Mouse (Mus musculus) frontal cortex, postnatal 36 days (tissue): ENCODE results near the gene Prkn.

ENCODE experiments used
- DNase-seq, 2 experiments: peaks; one replicate each; pipeline ENCODE4 v3.0.0; 2022; ENCODE audit warnings: low spot score in 2 of 2

Prkn gene

GRCm38 (mm10) chr17:11127217-11127616 is 287.0 kb downstream of the Prkn start:
- no peak for DNase-seq

GRCm38 (mm10) chr17:11130919-11131318 is 290.7 kb downstream of the Prkn start:
- peak in 1 of 2 experiments; percentile 34 for DNase-seq

GRCm38 (mm10) chr17:11142321-11142720 is 302.1 kb downstream of the Prkn start:
- DNase-seq: peak; percentile 56 to 72

DNA sequence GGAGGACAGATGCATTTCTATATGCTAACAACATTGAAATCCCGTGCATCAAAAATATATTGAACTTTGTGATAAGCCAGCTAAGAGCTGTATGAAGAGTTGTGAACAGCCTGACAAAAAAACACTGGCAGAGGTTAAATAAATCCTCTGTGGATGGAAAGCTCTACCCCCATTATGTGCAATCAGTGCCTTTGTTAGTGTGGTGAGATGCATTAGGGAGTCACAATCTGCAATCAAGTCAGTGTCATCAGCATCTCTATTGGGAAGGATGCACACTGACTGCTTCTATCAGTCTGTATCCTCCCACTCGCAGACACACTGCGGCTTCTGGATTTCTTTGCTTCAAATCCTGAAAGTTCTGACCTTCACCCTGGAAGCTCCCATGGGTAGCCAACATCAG is 315.9 kb downstream of the Prkn start:
- no peak for DNase-seq

- DNase-seq: peak; percentile 80 to 91
Observed at GRCm38 (mm10) chr17:11157536-11157935, 317.4 kb downstream of the Prkn start.

GRCm38 (mm10) chr17:11161436-11161835 is 321.3 kb downstream of the Prkn start:
- no peak for DNase-seq

DNA sequence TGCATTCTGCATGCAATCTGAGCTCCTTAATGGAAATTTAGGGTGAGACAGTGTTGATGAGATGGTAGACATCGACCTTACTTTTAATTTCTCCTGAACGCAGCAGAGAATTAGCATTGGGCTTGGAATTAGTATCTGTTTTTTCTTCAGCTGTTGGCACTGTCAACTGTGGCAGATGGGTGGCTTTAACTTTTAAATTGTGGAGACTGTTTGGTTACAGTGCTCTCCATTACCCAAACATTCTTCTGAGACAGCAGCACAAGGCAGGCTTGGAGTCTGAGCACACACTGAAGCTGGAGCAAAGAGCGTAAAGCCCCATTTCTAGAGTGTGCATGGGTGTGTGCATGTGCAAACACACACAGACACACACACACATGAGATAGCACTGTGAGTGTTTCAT is 322.6 kb downstream of the Prkn start:
- no peak for DNase-seq

DNA sequence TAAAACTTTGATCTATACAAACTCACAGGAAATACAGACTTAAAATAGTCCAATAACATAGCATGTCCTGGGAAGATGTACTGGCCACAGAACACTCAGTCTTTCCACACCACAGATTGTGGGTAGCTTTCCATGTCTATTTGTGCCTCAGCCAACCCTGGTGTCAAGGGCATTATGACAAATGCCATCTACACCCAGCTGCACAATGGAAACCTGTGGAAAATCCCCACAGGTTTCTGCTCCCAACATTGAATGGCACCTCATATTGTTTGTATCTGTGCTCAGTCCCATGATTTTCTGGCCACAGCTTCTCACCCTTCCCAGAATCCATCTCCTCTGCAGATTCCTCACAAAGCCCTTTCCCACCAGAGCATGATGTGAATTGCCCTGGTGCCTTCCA is 347.2 kb downstream of the Prkn start:
- no peak for DNase-seq

DNA sequence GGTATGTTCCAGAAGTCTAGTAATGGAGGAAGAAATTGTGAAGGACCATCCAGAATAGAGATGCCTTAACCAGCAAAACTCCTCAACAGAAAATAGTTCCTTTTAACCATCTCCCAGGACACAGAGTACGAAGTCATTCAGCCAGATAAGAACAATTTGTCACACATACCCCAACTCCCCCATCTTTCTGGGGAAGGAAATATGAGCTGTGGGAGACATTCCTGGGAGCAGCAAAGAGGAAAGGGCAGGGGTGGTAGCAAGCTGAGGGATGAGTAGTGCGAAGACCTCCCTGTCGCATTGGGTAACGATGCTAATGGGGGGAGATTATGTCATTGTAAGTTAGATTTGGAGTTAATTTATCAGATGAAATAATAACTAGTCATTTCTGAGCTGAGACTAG is 348.3 kb downstream of the Prkn start:
- DNase-seq: no peak

DNA sequence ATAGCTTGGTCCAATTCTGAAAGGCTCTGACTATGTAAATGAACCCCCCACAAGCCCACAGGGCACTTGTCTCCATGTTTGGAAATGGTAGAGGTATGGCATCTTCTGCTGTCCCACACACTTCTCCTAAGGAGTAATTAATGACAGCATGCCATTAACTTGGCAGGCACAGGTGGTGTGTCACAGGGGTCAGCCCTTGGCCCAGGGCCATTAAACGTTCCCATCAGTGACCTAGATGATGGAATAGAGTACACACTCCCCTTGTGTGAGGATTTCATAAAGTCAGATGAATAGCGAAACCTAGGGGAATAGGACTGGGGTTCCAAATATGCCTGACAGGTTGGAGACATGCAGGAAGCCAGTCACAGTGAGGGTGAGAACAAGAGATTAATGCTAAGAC is 350.1 kb downstream of the Prkn start:
- DNase-seq: no peak

DNA sequence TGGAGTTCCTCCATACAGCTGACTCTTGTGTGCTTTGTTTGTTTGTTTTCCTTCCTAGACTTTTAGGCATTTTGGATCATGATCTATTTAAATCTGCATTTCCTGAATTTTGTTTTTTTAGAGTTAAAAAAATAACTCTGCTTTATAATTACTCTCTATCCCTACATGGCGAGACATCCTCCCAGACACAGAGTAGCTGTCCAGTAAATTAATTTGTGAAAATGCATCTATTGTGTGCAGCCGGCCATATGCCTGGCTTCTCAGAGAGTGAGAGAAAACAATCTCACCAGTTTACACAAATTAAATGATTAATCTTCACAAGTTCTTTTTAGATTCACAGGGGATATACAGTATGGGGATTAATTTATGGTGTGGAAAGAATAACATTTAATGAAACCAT is 357.9 kb downstream of the Prkn start:
- DNase-seq: no peak

GRCm38 (mm10) chr17:11209063-11209462 is 368.9 kb downstream of the Prkn start:
- peak; percentile 39 to 42 for DNase-seq

GRCm38 (mm10) chr17:11211006-11211405 is 370.8 kb downstream of the Prkn start:
- peak; percentile 19 to 42 for DNase-seq

GRCm38 (mm10) chr17:11211591-11211990 is 371.4 kb downstream of the Prkn start:
- peak; percentile 11 to 27 for DNase-seq

DNA sequence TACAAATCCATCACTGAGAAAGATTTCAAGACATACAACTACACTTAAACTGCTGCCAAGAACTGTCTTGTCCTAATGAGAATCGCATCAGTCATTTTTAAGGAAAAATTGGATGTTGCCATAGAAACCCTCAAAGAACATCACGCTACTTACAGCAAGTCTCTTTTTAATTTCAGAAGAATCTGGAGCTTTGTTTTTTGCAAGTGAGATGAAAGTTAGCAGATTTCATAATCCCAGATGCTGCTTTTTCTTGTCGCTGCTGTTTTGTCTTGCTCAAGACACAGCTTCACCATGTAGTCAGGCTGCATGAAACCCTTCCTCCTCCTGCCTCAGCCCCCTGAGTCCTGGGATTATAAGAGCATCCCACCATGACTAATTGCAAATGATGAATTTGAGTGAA is 373.5 kb downstream of the Prkn start:
- peak in 1 of 2 experiments; percentile 29 for DNase-seq

GRCm38 (mm10) chr17:11229011-11229410 is 388.8 kb downstream of the Prkn start:
- no peak for DNase-seq

- DNase-seq: no peak
Observed at GRCm38 (mm10) chr17:11229426-11229825, 389.2 kb downstream of the Prkn start.

DNA sequence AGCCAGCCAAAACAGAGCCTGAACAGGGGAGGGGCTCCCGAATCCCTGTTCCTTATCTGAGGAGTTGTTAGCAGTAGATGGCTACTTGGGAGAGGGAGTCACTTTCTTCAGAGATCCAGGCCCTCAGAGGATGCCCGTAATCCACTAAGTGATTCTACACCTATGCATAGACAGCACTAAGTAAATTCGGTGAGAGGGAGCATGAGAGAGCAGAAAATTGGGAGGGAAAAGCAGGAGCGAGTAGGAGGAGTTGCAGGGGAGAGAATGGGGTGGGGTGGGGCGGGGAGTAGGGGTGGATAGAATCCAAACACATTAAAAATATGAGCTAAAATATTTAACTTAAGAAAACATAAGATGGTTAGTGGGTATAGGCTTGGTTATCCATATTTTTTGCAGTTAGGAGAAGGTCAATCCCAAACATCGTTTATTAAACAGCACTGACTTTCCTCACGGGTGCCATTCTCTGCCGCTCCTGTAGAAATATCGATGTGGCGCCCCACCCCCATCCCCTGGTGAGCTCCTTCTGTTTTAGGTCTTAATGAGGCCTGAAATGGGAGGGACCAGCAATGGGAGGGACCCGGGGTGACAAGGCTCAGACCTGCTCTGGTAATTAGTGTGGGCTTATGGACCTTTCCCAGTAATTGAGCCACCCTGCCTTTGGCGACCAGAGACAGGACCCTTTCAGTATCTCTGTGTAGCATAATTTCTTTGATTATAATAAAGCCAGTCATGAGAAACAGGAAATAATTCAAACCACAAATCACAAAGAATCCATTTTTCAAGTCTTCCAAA is 390.6 kb downstream of the Prkn start:
- no peak for DNase-seq

GRCm38 (mm10) chr17:11235273-11235672 is 395.1 kb downstream of the Prkn start:
- DNase-seq: no peak

DNA sequence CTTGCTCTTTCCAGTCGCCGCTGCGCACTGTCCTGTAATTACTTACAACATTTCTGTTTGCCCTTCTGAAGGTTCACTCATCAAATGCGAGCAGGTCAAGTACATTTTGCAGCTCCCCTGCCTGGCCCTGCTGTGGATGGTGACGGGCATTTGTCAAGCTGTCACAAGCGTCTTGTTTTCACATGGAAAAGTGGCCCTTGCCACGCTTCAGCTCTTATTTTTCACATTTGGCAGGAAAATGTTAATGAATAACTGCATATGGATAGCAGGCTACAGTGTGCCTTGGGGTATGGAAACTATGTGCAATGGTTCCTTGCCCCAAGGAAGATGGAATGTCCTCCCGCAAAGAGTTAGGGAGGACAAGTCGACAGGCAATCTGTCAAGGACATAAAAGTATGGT is 404.9 kb downstream of the Prkn start:
- DNase-seq: no peak

- DNase-seq: no peak
Observed at GRCm38 (mm10) chr17:11249216-11249615, 409.0 kb downstream of the Prkn start.

- DNase-seq: no peak
Observed at GRCm38 (mm10) chr17:11260663-11261062, 420.5 kb downstream of the Prkn start.

GRCm38 (mm10) chr17:11261679-11262078 is 421.5 kb downstream of the Prkn start:
- DNase-seq: no peak

GRCm38 (mm10) chr17:11267951-11268350 is 427.8 kb downstream of the Prkn start:
- no peak for DNase-seq
